Mouse (Mus musculus): ENCODE measurements around the gene Supv3l1. TPM values are rescaled to one million over a fixed set of nuclear protein-coding genes. Genes with fewer than 3 reads are reported as not detected.
"Not testable (repeated sequence)": the region's sequence is repeated elsewhere in the genome, so short reads cannot be mapped to it uniquely, and the experiment has no call there.

The Supv3l1 gene
- polyA plus RNA-seq (2014; fragmentation: Nextera tagmentation; extraction: Ambion mirVana): 23.8 and 29.8 TPM in 2 replicates

- peaks cover 35% of the 10 kb centered on the region for H3K36me3 ChIP-seq (ENCODE audit: control insufficient read depth, insufficient read depth, low read length)
- H3K4me1 ChIP-seq (ENCODE audit: control insufficient read depth, insufficient read depth, low read length): peaks cover 8% of the 10 kb centered on the region
- peak; percentile 93 for ATAC-seq (ENCODE audit: low read depth)
- no peaks in the 10 kb centered on the region for H3K27me3 ChIP-seq (replicated peaks; ENCODE audit: control insufficient read depth, insufficient read depth, low read length)
- no peaks in the 10 kb centered on the region for H3K9me3 ChIP-seq (ENCODE audit: control insufficient read depth, low read length)
- H3K4me2 ChIP-seq (ENCODE audit: low read depth, low read length): peak within 1 kb of the TSS; percentile 57
- DNase-seq (ENCODE audit: low spot score): peak; percentile 96
- H3K9ac ChIP-seq (ENCODE audit: low read depth, low read length): peak within 1 kb of the TSS; percentile 95
- peak within 1 kb of the TSS; percentile 83 for H3K4me3 ChIP-seq (ENCODE audit: low read depth, low read length)
- under 1% methylated on average over 58 of the region's 73 CpGs for WGBS
- peak within 1 kb of the TSS; percentile 92 for H3K27ac ChIP-seq (replicated peaks; ENCODE audit: low read depth, low read length)
These were observed at the start of gene Supv3l1, which contains the start of gene 4930507D05Rik for GRCm38 (mm10) chr10:62449364-62450279. TSS of gene Supv3l1 (minus strand) at chr10:62449738. TSS of gene 4930507D05Rik (plus strand) at chr10:62449489.

- not testable (repeated sequence) for H3K9ac ChIP-seq (ENCODE audit: low read depth, low read length); H3K4me2 ChIP-seq (ENCODE audit: low read depth, low read length); H3K4me1 ChIP-seq (ENCODE audit: control insufficient read depth, insufficient read depth, low read length); H3K27me3 ChIP-seq (replicated peaks; ENCODE audit: control insufficient read depth, insufficient read depth, low read length); H3K9me3 ChIP-seq (ENCODE audit: control insufficient read depth, low read length); H3K27ac ChIP-seq (replicated peaks; ENCODE audit: low read depth, low read length); H3K36me3 ChIP-seq (ENCODE audit: control insufficient read depth, insufficient read depth, low read length); H3K4me3 ChIP-seq (ENCODE audit: low read depth, low read length); ATAC-seq (ENCODE audit: low read depth); DNase-seq (ENCODE audit: low spot score)
- WGBS: 82% methylated on average over 3 of the region's 3 CpGs
These were observed 42.1 kb upstream of the Supv3l1 start for GRCm38 (mm10) chr10:62491681-62492080.

- ATAC-seq (ENCODE audit: low read depth) (no peak), DNase-seq (ENCODE audit: low spot score) (peak; percentile 66)
- 33% methylated on average over 1 of the region's 1 CpGs for WGBS
These were observed 38.7 kb upstream of the Supv3l1 start for GRCm38 (mm10) chr10:62488266-62488665.

GRCm38 (mm10) chr10:62486618-62487415 lies 37.3 kb upstream of the Supv3l1 start, which contains the start of gene Vps26a:
TSS of gene Vps26a (minus strand) at chr10:62486805.
- ATAC-seq (ENCODE audit: low read depth): peak; percentile 84
- peak; percentile 99 for DNase-seq (ENCODE audit: low spot score)
- under 1% methylated on average over 30 of the region's 59 CpGs for WGBS
- Histone ChIP-seq H3K4me3 (ENCODE audit: low read depth, low read length) (peak within 1 kb of the TSS; percentile 98), H3K9me3 (ENCODE audit: control insufficient read depth, low read length) (no peaks in the 10 kb centered on the region), H3K36me3 (ENCODE audit: control insufficient read depth, insufficient read depth, low read length) (no peaks in the 10 kb centered on the region), H3K9ac (ENCODE audit: low read depth, low read length) (peak within 1 kb of the TSS; percentile 85), H3K4me1 (ENCODE audit: control insufficient read depth, insufficient read depth, low read length) (peaks cover 11% of the 10 kb centered on the region; the same call in 1 of the 2 replicates), H3K27me3 (replicated peaks; ENCODE audit: control insufficient read depth, insufficient read depth, low read length) (no peaks in the 10 kb centered on the region), H3K27ac (replicated peaks; ENCODE audit: low read depth, low read length) (peak within 1 kb of the TSS; percentile 82), H3K4me2 (ENCODE audit: low read depth, low read length) (peak within 1 kb of the TSS; percentile 75)

More at GRCm38 (mm10) chr10:62488266-62488665, 38.7 kb upstream of the Supv3l1 start:
- no peak overlapping the region for H3K27ac ChIP-seq (replicated peaks; ENCODE audit: low read depth, low read length)
- no peaks in the 10 kb centered on the region for H3K36me3 ChIP-seq (ENCODE audit: control insufficient read depth, insufficient read depth, low read length)
- H3K27me3 ChIP-seq (replicated peaks; ENCODE audit: control insufficient read depth, insufficient read depth, low read length): no peaks in the 10 kb centered on the region
- H3K9ac ChIP-seq (ENCODE audit: low read depth, low read length): no peak overlapping the region
- peaks cover 11% of the 10 kb centered on the region; the same call in 1 of the 2 replicates for H3K4me1 ChIP-seq (ENCODE audit: control insufficient read depth, insufficient read depth, low read length)
- H3K4me2 ChIP-seq (ENCODE audit: low read depth, low read length): no peak overlapping the region
- H3K4me3 ChIP-seq (ENCODE audit: low read depth, low read length): no peak overlapping the region
- no peaks in the 10 kb centered on the region for H3K9me3 ChIP-seq (ENCODE audit: control insufficient read depth, low read length)

GRCm38 (mm10) chr10:62485878-62486582 lies 36.5 kb upstream of the Supv3l1 start:
- WGBS: under 1% methylated on average over 31 of the region's 48 CpGs
- DNase-seq (ENCODE audit: low spot score) (peak; percentile 64), ATAC-seq (ENCODE audit: low read depth) (peak; percentile 84)
- Histone ChIP-seq H3K9me3 (ENCODE audit: control insufficient read depth, low read length) (no peaks in the 10 kb centered on the region), H3K36me3 (ENCODE audit: control insufficient read depth, insufficient read depth, low read length) (no peaks in the 10 kb centered on the region), H3K4me3 (ENCODE audit: low read depth, low read length) (peak overlapping the region; percentile 98), H3K27ac (replicated peaks; ENCODE audit: low read depth, low read length) (peak overlapping the region; percentile 70), H3K4me1 (ENCODE audit: control insufficient read depth, insufficient read depth, low read length) (peaks cover 11% of the 10 kb centered on the region; the same call in 1 of the 2 replicates), H3K4me2 (ENCODE audit: low read depth, low read length) (peak overlapping the region; percentile 73), H3K9ac (ENCODE audit: low read depth, low read length) (peak overlapping the region; percentile 85), H3K27me3 (replicated peaks; ENCODE audit: control insufficient read depth, insufficient read depth, low read length) (no peaks in the 10 kb centered on the region)

- 68% methylated on average over 7 of the region's 7 CpGs for WGBS
These were observed 31.7 kb upstream of the Supv3l1 start for GRCm38 (mm10) chr10:62481108-62481852.

GRCm38 (mm10) chr10:62476980-62477379 lies 27.4 kb upstream of the Supv3l1 start:
- Histone ChIP-seq H3K4me2 (ENCODE audit: low read depth, low read length) (no peak overlapping the region), H3K9ac (ENCODE audit: low read depth, low read length) (no peak overlapping the region), H3K36me3 (ENCODE audit: control insufficient read depth, insufficient read depth, low read length) (peaks cover 18% of the 10 kb centered on the region), H3K27ac (replicated peaks; ENCODE audit: low read depth, low read length) (no peak overlapping the region), H3K4me3 (ENCODE audit: low read depth, low read length) (no peak overlapping the region), H3K4me1 (ENCODE audit: control insufficient read depth, insufficient read depth, low read length) (no peaks in the 10 kb centered on the region), H3K27me3 (replicated peaks; ENCODE audit: control insufficient read depth, insufficient read depth, low read length) (no peaks in the 10 kb centered on the region), H3K9me3 (ENCODE audit: control insufficient read depth, low read length) (no peaks in the 10 kb centered on the region)
- 82% methylated on average over 2 of the region's 2 CpGs for WGBS
- no peak for DNase-seq (ENCODE audit: low spot score)
- no peak for ATAC-seq (ENCODE audit: low read depth)

More at GRCm38 (mm10) chr10:62481108-62481852, 31.7 kb upstream of the Supv3l1 start:
- H3K9ac ChIP-seq (ENCODE audit: low read depth, low read length): no peak overlapping the region
- H3K36me3 ChIP-seq (ENCODE audit: control insufficient read depth, insufficient read depth, low read length): peaks cover 7% of the 10 kb centered on the region
- H3K9me3 ChIP-seq (ENCODE audit: control insufficient read depth, low read length): no peaks in the 10 kb centered on the region
- H3K4me2 ChIP-seq (ENCODE audit: low read depth, low read length): no peak overlapping the region
- H3K4me3 ChIP-seq (ENCODE audit: low read depth, low read length): no peak overlapping the region
- ATAC-seq (ENCODE audit: low read depth): no peak
- 0 out of 2 replicates have a peak, but pooled peaks cover 3% of the 10 kb centered on the region for H3K4me1 ChIP-seq (ENCODE audit: control insufficient read depth, insufficient read depth, low read length)
- no peak overlapping the region for H3K27ac ChIP-seq (replicated peaks; ENCODE audit: low read depth, low read length)
- no peaks in the 10 kb centered on the region for H3K27me3 ChIP-seq (replicated peaks; ENCODE audit: control insufficient read depth, insufficient read depth, low read length)
- DNase-seq (ENCODE audit: low spot score): no peak

Data from embryonic facial prominence, embryonic 14.5 days (tissue).